1 mouse cellular context compared by ENCODE assay signal in the genomic region with DNA sequence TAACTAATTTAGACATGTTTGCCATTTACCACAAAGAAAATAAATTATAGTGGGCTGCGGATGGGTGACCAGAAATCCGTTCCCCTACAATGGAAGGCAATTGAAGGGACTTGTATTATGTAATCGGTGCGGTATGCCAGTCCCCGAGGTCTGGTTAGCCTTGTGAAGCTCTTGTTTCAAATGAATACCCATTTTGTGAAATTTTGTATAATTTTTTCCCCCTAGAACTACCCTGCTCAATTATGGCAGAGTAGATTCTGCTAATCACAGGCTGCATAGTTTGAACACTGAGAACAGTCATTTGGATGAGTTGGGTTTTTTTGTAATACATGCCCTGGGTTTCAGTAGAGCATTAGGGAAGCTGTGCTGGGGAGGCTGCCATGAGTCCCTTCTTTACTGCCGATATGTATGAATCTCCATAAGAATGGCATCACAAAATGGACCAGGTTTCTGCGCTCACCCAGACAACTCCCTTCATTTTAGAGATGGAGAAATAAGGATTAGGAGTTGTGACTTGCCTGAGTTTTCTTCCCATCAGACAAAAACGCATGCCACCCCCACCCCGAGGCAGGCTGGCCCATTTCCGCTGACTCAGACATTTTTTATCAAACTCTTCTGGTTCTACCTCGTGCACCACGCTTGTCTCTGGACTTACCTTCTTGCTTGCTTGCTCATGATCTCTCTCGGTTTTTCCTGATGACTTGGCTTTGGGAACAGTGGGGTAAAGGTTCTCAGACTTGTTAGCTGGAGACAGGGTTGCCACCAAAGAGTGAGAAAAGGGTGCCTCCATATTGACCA.
TF ChIP-seq lines count a peak whose summit lies in the region.

No protein-coding gene starts in this region.

TF ChIP-seq in MEL, 35 proteins besides CTCF, POLR2A, EP300 and RAD21 (continued from another document):
- TF ChIP-seq ZKSCAN1 (IDR thresholded peaks at IDR 0.05; ENCODE audit: low read depth, low read length) (no peak), TAL1 (IDR thresholded peaks at IDR 0.05; ENCODE audit: low read length) (no peak)
